Mouse (Mus musculus): Measurements from ENCODE around the gene Dstyk.
"Not testable (repeated sequence)": the region's sequence is repeated elsewhere in the genome, so short reads cannot be mapped to it uniquely, and the experiment has no call there.

Dstyk gene

DNA sequence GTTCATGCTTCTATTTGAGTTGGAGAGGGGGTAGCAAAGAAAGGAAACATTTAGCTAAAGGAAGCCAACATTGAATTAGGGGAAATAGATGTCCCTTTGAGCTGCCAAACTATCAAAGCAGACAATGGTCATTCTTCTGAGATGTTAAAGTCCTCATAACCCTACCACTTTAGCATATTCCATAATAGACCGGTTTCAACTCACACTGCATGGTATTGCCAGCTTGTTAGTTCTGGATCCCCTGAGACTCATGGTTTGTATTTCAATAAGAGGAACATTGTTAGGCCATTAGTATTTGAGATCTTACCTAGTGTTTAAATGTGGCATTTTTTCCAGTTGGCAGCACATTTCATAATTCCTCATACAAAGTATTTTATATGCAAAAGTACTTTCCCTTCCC, 19.6 kb downstream of the Dstyk start:
- no peak for DNase-seq (ENCODE audit: low spot score in 2 of 2)

DNA sequence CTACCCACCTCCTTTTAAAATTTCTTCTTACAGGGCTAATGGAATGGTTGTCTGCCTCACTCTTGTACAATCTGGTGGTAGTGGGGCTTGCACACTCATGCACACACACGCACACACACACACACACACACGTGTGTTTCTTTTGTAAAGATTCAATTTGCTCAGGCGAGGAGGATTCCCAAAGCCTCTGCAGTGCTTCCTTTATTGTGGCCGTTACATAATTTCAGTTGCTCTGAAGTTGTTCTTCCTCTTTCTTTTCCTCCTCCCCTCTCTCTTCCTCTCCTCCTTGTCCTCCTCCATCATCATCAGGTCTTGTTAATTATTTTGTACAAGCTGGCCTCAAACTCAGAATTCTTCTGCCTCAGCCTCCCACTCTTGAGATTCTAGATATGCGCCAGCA, 20.0 kb downstream of the Dstyk start:
- DNase-seq (ENCODE audit: low spot score in 2 of 2), result no peak

DNA sequence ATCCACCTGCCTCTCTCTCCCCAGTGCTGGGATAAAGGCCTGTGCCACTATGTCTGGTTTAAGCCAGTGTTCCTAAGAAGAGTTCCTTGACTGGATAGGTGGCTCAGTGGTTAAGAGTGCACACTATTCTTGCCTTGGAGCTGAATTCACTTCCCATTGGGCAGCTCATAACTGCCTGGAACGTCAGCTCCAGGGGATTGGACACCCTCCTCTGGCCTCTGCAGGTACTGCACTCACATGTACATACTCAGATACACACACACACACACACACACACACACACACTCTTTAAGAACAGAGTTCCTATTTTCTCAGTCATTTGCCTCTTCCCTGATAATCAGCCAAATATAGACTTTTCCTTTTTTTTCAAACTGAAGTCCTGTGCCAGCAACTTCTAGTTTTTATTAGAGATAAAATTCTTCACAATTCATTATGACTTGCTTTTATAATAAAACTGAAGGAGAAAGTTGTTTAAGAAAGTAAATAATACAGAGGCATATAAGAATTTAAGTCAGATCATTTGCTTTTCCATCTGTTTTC, 23.6 kb downstream of the Dstyk start:
- no peak for DNase-seq (ENCODE audit: low spot score in 2 of 2)

- DNase-seq (ENCODE audit: low spot score in 2 of 2), result no peak
These were observed 32.4 kb downstream of the Dstyk start for GRCm38 (mm10) chr1:132449742-132450141.

GRCm38 (mm10) chr1:132464651-132465050, 47.3 kb downstream of the Dstyk start:
- DNase-seq (ENCODE audit: low spot score in 2 of 2), result no peak

- no peak for DNase-seq (ENCODE audit: low spot score in 2 of 2)
These were observed 51.6 kb downstream of the Dstyk start for GRCm38 (mm10) chr1:132468926-132469325.

DNA sequence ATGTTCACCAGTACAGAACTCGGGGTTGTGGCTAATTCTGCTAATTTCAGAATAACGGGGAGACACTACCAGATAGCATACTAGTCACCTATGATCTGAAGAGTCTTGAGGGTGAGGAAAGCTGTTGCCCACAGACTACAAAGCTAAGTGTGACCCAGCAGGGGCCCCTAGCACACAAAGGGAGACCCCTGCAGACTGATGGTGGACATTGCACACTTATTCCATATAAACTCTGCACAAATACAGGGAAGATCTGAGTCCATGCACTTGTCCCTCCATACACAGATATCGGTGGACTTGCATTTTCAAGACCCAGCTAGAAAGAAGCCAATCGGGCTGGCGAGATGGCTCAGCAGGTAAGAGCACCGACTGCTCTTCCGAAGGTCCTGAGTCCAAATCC, 52.2 kb downstream of the Dstyk start:
- no peak for DNase-seq (ENCODE audit: low spot score in 2 of 2)

DNA sequence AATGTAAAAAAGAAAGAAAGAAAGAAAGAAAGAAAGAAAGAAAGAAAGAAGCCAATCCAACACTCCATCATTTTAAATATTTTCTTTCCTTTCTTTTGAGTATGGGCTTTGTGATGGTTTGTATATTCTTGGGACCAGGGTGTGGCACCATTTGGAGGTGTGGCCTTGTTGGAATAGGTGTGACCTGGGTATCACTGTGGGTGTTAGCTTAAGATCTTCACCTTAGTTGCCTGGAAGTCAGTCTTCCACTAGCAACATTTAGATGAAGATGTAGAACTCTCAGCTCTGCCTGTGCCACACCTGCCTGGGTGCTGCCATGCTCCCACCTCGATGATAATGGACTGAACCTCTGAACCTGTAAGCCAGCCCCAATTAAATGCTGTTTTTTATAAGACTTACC, 52.7 kb downstream of the Dstyk start:
- DNase-seq (ENCODE audit: low spot score in 2 of 2), result not testable (repeated sequence)

GRCm38 (mm10) chr1:132471032-132471431, 53.7 kb downstream of the Dstyk start:
- no peak for DNase-seq (ENCODE audit: low spot score in 2 of 2)

- no peak for DNase-seq (ENCODE audit: low spot score in 2 of 2)
These were observed 54.1 kb downstream of the Dstyk start for GRCm38 (mm10) chr1:132471499-132471898.

DNA sequence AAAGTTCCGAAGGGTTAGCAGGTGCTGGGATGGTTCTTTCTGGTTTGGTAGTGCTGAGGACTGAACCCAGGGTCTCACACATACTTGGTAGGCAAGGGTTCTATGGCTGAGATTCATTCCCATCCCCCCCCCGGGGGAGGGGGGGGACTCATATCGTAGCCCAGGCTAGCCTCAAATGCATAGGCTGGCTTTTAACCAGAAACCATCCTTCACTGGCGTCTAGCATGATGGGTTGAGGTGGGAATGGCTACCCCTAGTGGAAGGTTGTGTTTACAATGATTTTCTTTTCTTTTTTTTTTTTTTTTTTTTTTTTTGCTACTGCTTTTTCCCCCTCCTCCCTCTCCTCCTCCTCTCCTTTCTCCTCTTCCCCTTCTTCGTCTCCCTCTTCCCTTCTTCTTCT, 55.2 kb downstream of the Dstyk start:
- no peak for DNase-seq (ENCODE audit: low spot score in 2 of 2)

GRCm38 (mm10) chr1:132474496-132474895, 57.1 kb downstream of the Dstyk start:
- DNase-seq (ENCODE audit: low spot score in 2 of 2), result no peak

GRCm38 (mm10) chr1:132476575-132476927, 59.2 kb downstream of the Dstyk start:
- DNase-seq (ENCODE audit: low spot score in 2 of 2), result no peak

GRCm38 (mm10) chr1:132476928-132477691, 59.8 kb downstream of the Dstyk start, which contains the start of gene Rbbp5:
Gene Rbbp5 (plus strand): TSS chr1:132477365.
- peak; percentile 75 to 83 for DNase-seq (ENCODE audit: low spot score in 2 of 2)

- DNase-seq (ENCODE audit: low spot score in 2 of 2), result no peak
These were observed 62.1 kb downstream of the Dstyk start for GRCm38 (mm10) chr1:132479438-132479837.

DNA sequence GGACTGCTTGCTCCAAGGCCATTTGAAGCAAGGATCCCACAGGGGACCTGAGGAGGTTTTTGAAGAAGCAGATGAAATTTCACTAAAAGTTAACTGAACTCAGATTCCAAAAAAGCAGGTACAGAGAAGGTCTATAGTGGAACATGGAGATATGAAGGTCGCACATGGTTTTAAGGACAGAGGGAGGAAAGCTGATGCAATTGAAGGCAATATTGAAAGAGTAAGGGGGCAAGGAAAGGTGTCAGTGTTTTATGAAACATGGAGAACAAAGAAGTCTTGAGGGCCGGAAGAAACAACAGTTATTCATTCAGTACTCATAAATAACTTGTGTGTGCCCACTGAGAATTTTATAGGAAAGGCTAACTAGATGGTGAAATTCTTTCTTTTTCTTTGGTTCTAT, 64.3 kb downstream of the Dstyk start:
- DNase-seq (ENCODE audit: low spot score in 2 of 2), result no peak

DNA sequence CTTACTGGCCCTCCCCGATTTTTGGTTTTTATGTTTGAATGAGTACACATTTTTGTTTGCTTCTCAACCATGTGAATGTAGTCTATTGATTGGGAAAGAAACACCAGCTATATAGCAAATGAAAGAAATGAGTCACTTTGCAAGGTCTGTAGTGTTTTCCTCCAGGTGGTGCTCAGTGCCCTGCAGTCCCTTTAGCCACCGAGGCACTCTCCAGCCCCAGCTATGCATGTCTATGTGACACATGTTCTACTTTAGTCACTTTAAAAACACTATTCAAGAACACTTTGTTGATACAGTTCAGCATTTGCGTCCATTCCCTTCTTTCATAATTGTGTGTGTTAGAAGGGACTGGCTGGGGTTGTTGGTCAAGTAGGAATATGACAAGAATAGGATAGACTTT, 65.9 kb downstream of the Dstyk start:
- DNase-seq (ENCODE audit: low spot score in 2 of 2), result no peak

GRCm38 (mm10) chr1:132483759-132484158, 66.4 kb downstream of the Dstyk start:
- DNase-seq (ENCODE audit: low spot score in 2 of 2), result no peak

DNA sequence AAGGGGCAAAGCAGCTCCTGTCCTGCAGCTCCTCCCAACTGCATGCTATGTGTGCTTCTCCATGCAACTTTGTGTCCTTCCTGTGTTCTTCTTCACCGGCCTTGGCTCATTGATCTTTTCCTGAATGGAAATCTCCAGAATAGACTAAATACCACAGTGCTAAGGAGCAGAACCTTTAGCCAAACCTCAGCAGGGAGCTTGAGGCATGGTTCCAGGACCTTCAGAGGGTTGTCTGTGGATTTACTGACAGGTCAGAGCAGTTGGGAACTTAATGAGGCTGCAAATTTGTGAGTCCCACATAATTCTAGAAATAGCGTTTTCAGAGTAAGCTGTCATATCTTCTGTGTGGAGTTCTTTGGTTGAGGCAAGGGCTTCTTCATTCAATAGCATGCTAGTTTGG, 83.2 kb downstream of the Dstyk start:
- DNase-seq (ENCODE audit: low spot score in 2 of 2), result no peak

DNA sequence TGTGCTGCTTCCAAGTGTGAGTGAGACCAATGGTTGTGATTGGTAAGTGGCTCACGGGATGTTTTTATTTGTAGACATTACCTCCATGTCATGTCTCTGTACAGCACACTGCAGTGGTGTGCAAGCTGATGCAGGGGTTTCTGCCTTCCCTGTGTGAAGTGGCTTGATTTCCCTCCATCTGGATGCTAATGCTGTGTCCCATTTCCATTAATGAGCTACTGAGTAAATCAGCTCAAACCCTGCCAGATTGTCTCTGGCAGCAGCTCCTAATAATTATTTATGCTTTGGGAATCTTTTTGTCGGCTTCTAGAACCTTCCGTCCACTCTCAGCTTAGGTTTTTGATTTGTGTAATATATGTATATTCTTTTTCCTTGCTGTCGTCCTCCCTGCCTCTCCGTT, 87.8 kb downstream of the Dstyk start:
- no peak for DNase-seq (ENCODE audit: low spot score in 2 of 2)

DNA sequence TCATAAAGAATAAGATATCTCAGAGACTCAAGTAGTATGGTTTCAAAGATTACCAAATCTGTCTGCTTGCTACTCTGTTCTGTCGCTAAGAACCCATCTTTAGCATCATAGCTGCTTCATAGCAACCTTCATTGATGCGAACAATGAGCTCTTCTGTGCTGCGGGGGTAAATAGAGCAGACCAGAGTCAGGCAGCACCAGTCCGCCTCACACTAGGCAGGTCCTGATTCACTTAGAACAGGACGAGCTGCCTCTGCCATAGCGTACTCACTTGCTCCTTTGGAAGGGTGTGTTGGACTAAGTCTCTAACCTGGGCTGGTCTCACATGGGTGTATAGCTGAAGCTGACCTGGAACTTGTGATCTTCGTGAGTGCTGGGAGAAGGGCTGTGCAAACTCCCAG, 88.7 kb downstream of the Dstyk start, which contains the start of gene Tmem81:
TSS of gene Tmem81 (plus strand) at position 173 of the 400 bp plus-strand sequence.
- DNase-seq (ENCODE audit: low spot score in 2 of 2), result no peak

GRCm38 (mm10) chr1:132506656-132507055, 89.3 kb downstream of the Dstyk start:
- no peak for DNase-seq (ENCODE audit: low spot score in 2 of 2)

- DNase-seq (ENCODE audit: low spot score in 2 of 2), result no peak
These were observed 92.4 kb downstream of the Dstyk start for GRCm38 (mm10) chr1:132509771-132510170.

GRCm38 (mm10) chr1:132511521-132511920, 94.2 kb downstream of the Dstyk start:
- DNase-seq (ENCODE audit: low spot score in 2 of 2), result no peak
